Mouse (Mus musculus) Muller cell, postnatal 12 days (primary cell): ENCODE results near the gene Hist1h2ba.

ENCODE experiments used
- DNase-seq: peaks from one replicate; pipeline ENCODE4 v3.0.0-alpha.2; 2015; ENCODE audit errors: inconsistent ontology term

The Hist1h2ba gene

GRCm38 (mm10) chr13:23906906-23907305, 27.1 kb downstream of the Hist1h2ba start:
- no peak for DNase-seq

- peak; percentile 37 for DNase-seq
Measured at GRCm38 (mm10) chr13:23898242-23898641, 35.7 kb downstream of the Hist1h2ba start.

- peak; percentile 82 for DNase-seq
Measured at GRCm38 (mm10) chr13:23893269-23893593, 40.7 kb downstream of the Hist1h2ba start.

- DNase-seq: no peak
Measured at GRCm38 (mm10) chr13:23892592-23893268, 41.2 kb downstream of the Hist1h2ba start.

GRCm38 (mm10) chr13:23889011-23889605, 44.8 kb downstream of the Hist1h2ba start:
- no peak for DNase-seq

- DNase-seq: no peak
Measured at GRCm38 (mm10) chr13:23887026-23887725, 46.8 kb downstream of the Hist1h2ba start.

- DNase-seq: no peak
Measured at GRCm38 (mm10) chr13:23885540-23885939, 48.4 kb downstream of the Hist1h2ba start.
